Mouse (Mus musculus) CD8-positive naive resting alpha-beta T cell, adult 2 months (primary cell): ENCODE results near the gene Ddx11.
A peak's percentile ranks its signal among the peaks of the same experiment; 100 is the strongest.

Experiments
- DNase-seq, 2 experiments: peaks; one replicate each; pipeline ENCODE4 v3.0.0; 2022; ENCODE audit warnings: low read depth in 2 of 2, low spot score in 2 of 2

Gene Ddx11

DNA sequence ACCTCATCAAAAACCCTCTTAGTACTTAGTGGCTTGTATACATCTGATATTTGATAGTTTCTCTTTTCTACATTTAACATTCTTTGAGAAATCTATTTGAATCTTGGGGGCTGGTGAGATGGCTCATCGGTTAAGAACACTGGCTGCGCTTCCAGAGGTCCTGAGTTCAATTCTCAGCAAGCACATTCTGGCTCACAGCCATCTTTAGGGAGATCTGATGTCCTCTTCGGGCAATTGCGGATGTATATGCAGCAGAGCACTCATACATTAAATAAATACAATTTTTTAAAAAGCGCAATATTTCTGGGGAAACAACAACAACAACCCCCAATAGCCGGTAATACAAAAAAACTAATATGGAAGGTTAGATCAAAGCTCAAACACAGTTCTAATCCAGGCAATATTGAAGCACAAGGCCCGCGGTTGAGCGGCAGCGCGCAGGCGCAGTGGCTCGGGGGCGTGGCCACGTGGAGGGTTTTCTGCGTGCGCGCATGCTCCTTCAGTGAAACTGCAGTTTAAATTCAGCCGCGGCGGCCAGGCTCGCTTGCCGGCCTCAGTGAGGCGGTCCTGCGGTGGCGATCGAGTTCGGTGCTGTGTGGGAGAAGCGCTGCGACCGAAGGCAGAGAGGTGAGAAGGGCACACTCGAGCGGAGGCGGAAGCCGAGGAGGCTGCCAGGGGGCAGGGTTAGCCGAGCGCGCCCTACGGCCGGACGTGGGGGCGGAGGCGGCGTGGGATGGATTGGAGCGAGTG lies at the start of gene Ddx11:
Ddx11 (plus strand) TSS at position 455 of the 750 bp plus-strand sequence.
- DNase-seq = peak; percentile 89 to 93

DNA sequence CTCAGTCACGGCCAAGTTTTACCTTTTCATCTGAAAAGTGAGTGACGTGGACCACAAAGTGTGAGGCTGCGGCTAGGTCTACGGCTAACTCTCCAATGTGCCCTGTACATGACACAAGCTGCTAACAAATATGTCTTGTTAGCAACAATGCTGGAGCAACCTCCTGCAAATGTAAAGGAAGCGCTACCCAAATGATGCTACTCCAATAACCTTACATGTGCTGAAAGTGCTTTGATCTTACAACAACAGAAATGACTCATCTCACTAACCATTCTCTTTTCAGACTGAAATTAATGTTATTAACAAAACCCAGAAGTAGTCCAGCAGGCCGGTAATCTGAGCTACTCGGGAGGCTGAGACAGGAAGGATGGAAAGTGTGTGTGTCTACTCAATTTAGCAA lies 49.3 kb upstream of the Ddx11 start:
- DNase-seq = no peak

DNA sequence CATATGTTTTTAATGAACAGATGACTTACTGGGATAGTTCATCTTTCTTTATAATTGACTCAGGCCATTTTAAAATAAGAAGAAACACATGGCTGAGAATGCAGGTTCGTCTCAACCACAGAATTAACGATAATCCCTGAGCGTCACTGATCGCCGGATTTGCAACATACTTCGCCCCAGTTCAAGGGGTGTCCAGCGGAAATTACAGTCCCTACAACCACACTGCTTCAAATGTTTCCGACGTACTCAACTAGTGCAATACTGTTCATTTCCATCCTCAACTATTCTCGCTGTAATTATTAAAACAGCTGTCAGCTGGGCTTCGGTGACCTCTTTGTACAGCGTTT lies 47.5 kb upstream of the Ddx11 start:
- DNase-seq = peak in 1 of 2 experiments; percentile 12

DNA sequence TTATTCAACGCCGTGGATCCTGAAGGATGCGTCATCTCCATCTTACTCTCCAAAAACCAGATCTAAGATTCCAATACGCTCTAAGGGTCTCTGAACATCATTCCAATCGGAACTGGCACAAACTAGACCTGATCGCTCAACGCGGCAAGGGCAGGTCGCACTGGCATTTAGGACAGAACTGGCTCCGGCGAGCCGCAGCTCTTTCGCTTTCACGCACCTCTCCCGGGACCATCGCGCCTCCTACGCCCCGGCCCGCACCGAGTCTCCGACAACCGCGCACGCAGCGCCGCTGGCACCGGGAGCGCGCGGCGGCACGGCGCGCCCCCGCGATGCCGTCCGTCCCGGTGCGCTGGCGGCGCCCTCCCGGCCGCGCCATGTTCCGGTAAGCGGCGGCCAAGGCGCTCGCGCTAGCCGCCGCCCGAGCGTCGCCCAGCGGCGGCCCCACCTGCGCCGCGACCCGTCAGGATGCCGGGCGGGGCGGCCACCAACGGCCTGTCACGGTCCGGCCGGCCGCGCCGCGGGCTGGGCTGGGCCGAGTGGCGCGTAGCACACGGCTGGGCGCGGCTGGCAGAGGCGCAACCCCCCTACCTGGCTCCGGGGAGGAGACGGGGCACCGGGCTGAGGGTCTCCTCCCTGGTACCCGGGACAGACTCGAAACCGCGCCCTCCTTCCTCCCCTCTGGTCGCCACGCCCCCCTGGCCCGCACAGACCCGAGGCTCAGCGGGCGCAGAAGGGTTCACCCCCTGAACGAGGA lies 47.0 kb upstream of the Ddx11 start:
- peak; percentile 9 to 25 for DNase-seq

DNA sequence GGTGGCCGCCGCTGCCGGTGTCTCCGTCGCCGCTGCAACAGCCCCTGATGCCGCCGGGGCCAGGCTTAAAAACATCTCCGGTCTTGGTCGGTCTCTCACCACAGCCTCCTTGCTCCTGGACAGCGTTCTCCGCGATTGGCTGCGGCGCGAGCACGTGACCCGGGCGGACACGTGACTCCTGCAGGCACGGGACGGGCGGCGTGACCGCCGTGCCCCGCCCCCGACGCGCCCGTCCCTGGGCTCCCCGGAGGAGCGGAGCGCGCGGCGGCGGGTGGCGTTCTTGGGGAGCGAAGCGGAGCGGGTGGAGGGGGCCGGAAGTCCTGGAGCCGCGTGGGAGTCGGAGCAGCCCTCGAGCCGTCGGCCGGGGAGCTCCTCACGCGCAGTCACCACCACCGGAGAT lies 46.4 kb upstream of the Ddx11 start, which contains the start of gene Ankrd12:
Ankrd12 (minus strand) TSS at position 156 of the 400 bp plus-strand sequence.
- DNase-seq = peak; percentile 89 to 92

DNA sequence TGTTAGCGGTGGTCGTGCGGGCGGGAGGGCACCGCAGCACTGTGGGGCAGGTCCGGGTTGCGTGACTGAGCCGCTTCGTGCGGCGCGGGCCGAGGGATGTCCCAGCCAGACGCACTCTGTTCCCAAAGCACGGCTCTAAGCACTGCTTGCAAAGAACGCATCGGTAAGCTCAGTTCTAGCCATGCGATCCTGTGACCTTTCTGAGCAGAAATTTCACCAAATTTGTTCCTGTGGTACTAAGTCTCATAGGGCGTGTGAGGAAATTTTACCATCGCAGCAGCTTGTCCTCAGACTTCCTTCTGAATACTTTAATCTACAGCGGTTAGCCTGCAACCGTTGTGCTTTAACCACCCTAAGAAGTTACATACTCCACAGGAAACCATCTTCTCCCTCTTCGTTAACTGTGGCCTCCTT lies 45.9 kb upstream of the Ddx11 start:
- no peak for DNase-seq

DNA sequence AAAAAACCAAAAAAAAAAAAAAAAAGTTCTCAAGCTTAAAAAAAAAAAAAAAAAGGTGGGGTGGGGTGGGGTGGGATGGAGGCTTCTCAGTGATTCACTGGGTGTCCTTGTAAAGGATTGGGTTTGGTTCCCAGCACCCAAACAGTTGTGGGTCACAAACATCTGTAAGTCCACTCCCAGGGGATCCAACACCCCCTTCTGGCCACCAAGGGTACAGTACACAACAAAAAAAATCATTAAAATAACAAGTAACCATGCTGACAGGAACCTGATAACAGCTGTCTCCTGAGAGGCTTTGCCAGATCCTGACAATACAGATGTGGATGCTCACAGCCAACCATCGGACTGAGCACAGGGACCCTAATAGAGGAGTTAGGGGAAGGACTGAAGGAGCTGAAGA lies 38.8 kb upstream of the Ddx11 start:
- DNase-seq = no peak

DNA sequence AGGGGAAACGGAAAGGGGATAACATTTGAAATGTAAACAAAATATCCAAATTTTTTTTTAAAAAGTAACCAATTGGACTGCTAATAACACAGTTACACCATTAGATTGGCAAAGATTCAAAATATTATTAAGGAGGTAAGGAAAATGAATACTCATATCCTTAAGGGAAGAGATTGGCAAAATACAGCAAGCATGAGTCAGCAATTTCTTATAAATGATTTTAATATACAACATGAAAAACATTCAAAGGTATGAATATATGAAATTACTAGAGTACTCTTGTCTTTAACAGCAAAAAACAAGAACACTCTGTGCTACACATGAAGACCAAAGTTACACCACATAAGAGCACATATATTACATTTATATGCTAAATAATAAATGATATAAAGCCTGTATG lies 38.3 kb upstream of the Ddx11 start:
- DNase-seq = no peak

DNA sequence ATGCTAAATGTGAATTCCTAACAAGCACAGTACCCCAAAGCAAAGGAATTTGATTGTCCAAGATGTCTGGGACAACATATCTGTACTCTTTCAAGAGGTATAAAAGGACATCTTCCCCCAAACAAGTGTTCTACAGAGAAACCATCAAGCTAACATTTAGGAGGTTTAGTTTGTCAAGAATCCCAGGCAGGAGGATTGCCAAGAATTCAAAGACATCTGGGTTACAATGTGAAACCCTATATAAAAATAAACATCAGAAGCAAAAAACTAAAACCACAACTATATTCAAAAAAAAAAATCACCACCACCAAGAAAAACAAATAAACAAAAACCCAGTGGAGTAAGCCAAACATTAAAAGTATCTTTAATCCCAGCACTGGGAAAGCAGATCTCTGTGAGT lies 33.1 kb upstream of the Ddx11 start:
- DNase-seq = no peak

DNA sequence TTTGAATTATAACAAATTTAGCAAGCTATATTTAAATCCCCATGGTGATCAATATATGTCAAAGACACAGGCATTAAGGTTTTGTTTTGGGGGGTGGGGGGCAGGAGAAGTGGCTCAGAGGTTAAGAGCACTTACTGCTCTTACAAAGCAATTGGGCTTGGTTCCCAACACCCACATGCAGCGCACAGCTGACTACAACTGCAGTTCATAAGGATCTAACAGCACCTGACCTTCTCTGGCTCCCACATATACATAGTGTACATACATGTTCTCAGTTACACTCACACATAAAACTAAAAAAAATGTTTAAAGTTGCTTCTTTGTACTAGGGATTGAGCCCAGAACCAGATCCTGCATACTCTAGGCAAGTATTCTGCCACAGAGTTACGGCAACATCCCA lies 31.9 kb upstream of the Ddx11 start:
- DNase-seq = no peak

DNA sequence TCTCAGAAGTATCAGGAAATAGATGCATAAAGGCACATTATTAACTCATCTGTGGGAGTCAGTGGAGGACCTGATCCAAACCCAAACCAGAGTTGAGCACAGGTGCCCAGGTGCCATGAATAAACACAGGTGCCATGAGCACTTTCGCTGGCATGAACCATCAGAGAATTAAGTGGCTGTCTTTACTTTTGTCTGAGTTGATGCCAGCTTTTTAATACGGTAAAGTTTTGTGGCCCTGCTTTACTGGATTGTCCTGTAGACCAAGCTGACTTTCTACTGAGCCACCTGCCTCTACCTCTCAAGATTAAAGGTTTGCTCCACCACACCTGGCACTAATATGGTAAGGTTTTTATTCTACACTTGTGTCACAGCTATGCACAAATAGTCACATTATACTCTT lies 31.3 kb upstream of the Ddx11 start:
- DNase-seq = no peak

DNA sequence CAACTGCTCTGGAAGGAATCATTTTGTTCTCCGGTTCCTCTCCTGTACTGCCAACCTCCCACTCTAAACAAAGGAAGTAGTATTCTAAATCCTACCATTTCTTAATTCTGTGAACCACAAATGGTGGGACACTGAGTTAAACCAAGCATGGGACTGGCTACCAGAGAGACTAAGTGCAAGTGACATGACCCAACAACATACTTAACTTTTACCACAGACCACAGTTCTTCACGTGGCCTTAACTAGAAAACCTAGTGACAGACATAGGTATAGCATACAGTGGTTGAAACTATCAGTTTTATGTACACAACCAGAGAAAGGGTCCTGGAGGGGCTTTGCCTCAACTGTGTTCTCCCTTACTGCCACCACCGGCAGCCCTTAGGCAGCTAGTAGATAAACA lies 30.7 kb upstream of the Ddx11 start:
- DNase-seq = no peak

DNA sequence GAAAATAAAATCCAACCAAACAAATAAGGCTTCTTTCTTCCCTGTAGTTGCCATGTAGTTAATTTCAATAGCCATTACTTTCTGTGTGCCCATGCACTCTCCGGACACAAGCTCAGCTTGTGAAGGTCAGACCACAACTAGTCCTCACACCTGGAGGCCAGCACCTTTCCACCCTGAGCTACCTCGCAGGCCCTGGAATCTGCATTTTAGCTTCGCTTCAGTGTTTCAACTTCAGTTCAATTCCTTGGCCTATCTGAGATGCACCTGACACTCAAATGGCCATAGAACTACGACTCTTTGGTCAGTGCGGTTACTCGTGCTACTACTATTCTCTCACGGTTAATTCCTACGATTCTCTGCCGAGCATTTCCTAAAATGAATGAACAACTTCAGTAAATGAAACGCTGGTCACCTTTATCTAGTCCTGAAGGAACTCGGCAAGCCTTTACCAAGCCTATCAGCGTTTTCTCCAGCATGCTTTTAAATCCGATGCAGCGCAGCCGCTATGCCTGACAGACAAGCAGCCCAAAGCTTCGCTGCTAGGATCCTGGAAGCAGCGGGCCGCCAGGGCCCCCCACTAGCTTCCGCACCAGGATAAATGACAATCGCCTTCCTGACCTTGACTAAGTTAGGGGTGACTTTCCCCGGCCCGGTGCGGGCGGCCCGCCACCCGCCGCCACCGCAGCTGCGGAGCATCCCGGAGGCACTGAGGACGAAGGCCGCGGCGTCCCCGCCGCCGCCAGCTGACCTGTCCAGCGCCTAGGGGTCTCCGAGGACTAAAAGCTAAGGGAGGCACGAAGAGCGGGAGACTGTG lies 22.5 kb upstream of the Ddx11 start:
- DNase-seq = no peak

DNA sequence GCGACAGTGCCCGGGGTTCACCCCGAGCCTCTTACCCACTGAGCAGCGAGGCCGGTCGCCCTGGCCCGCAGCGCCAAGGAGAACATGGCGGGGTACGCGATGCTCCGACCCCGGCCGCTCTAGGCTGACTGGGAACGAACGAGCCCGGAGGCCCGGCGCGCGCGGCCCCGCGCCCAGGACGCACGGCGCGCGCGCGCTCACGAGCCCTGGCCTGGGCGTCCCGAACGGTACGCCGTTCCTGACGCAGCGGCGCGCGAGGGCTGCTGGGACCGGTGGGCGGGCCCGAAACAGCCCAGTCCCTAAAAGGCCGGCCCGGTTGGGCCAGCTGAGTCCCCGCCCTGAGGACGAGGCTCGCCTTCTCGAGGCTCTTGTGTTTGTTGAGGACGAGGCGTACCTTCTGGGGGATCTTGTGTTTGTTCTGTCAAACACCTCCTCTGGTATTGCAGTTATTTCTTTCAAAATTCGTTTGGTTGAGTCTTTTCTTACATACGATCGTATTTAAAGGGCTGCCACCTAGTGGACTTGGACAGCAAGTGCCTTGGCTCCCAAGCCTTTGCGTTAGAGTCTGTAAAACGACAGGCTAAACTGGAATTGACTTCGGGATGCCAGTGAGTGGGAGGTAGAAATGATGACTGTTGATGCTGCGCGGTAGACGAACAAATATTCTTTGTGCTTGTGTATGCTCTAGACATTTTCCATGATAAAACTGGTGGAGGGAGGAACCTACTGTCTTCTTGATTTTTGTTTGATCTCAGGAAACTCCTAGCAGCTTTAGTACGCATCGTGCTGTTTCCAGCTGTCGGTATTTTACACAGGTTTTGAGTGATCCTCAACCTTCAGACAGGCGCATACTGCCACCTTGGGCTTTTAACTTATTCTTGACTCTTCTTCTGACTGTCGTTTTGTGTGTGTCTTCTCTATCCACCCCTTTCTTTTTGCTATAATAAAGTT lies 21.7 kb upstream of the Ddx11 start, which contains the start of gene Ndufv2:
Ndufv2 (minus strand) TSS at position 180 of the 951 bp plus-strand sequence.
- DNase-seq = peak; percentile 81 to 82

DNA sequence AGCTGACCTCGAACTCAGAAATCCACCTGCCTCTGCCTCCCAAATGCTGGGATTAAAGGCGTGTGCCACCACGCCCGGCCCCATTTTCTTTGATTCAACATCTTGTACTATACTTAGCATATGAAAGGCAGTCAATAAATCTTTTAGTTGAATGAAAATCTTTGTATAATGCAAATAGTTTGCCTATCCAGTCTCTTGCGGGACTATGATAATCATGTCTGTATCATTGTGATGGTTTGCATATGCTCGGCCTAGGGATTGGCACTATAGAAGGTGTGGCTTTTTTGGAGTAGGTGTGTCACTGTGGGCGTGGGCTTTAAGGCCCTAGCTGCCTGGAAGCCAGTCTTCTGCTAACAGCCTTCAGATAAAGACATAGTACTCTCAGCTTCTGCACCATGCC lies 19.2 kb upstream of the Ddx11 start:
- no peak for DNase-seq

DNA sequence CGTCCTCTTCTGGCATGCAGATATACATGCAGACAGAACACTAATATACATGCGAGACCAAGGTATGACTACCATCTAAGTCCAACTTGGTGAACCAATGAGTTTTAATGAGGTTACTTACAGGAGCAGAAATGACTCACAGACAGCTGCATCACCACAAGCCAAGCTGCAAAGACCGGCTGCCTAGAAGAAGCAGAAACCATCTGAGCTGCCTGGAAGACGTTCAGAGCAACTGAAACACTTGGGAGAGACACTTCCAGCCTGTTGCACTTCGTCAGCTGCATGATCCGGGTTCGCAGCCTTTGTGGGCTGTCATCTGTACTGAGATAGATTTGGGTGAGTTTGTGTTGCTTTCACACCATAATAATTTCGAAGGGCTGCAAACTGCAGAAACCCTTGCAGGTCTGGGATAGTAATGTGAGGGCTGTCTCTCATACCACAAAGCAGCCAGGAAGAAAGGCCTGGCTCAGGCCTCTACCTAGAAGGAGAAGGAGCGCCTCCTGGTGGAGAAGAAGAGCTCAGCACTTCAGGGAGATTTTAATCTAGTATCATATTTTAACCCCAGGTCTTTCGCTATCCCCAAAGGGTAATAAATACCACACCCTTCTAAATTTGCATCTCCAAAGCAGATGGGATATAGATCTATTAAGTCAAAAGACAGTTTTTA lies 16.6 kb upstream of the Ddx11 start:
- peak; percentile 54 to 69 for DNase-seq

DNA sequence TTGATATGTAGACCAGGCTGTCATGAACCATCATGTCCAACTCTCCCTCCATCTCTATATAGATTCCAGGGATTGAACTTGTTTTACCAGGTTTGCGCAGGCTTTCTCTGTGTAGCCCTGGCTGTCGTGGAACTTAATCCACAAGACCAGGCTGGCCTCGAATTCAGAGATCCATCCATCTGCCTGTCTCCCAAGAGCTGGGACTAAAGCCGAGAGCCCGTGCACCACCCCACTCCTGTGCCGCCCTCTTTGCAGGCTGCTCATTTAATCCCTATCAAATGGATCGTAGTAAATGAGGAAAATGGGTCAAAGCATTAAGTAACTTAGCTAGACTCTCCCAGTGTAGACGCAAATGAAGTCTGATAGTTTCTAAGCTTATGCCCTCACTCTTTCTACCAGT lies 15.9 kb upstream of the Ddx11 start:
- DNase-seq = no peak

DNA sequence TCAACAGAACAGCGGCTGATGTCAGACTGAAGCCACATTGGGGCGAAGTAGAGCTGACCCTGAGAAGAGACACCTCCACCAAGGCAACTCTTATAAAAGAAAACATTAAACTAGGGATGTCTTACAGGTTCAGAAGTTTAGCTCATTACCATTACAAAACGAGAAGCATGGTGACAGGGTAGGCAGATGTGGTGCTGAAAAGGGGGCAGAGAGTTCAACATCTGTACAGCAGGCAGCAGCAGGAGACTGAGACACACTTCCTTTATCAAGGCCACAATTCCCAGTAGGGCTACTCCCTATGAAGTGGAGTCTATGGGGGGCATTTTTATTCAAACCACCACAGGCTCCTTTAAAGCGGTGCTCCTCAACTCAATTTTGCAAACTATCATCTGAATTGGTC lies 15.1 kb upstream of the Ddx11 start:
- DNase-seq = no peak

DNA sequence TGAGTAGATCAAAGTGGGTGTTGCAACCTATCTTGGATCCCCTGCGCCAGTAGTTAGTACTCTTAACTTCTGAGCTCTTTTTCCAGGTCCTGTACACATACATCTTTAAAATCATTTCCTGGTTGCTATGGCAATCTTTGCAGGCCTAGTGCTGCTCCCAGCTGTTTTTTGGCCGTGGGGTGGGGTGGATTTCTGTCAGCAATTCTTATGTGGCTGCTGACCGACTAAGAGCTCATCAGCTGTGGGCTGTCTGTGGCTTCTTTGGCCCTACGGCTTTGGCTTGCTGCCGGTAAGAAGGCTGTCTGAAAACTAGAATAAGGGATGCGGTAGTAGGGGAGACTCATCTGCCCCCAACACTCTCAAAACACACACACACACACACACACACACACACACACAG lies 12.6 kb upstream of the Ddx11 start:
- DNase-seq = no peak

DNA sequence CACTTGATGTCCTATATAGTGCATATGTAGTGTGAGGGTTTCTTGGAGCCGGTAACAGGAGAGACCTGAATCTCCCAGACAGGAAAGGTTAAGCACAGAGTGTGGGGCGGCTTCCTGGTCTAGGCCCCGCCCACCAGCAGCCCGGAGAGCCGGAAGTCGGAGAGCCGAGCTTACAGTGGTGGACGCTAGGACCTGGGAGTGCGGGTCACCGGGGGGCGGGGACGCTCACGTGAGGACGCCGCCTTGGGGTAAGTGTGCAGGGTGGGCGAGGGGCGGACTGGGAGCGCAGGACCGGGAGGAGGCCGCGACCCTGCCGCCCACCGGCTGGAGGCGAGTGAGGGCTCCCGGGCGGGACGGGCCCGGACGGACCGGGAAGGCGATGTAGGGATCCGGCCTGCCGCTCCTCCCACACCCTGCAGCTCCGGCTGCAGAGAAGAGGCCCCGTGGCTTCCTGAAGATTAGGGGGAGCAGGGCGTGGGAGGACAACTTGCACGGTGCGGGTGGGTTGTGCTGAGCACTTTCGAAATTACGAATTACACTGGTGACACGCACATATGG lies 11.8 kb upstream of the Ddx11 start, which contains the start of gene Washc1:
Washc1 (plus strand) TSS at position 144 of the 558 bp plus-strand sequence.
- peak; percentile 72 to 74 for DNase-seq
